Mouse (Mus musculus) lung, postnatal 0 days (tissue): ENCODE measurements around the gene Ap1b1.

ENCODE experiments used
- CTCF ChIP-seq: IDR thresholded peaks from 2 replicates; pipeline ENCODE4 v1.5.1; 2016; ENCODE audit warnings: antibody characterized with exemption, mild to moderate bottlenecking
- EP300 ChIP-seq: IDR thresholded peaks from 2 replicates; pipeline ENCODE4 v1.6.1; 2016; ENCODE audit warnings: antibody characterized with exemption, mild to moderate bottlenecking, control low read depth

- TF ChIP-seq EP300 (no peak), CTCF (no peak)
These were observed 102.5 kb downstream of the Ap1b1 start for GRCm38 (mm10) chr11:5089147-5089546.
